Mouse (Mus musculus) heart, adult 8-10 months (tissue): ENCODE results near the gene Pelp1. TPM values are rescaled to one million over a fixed set of nuclear protein-coding genes. Genes with fewer than 3 reads are reported as not detected.
A peak's percentile ranks its signal among the peaks of the same experiment; 100 is the strongest.
"Not testable (repeated sequence)": the region's sequence is repeated elsewhere in the genome, so short reads cannot be mapped to it uniquely, and the experiment has no call there.

Source experiments
- DNase-seq: peaks from one replicate; pipeline ENCODE4 v3.0.0; 2022; ENCODE audit warnings: low spot score
- total RNA-seq, 4 experiments: library from RNA; stranded (reverse); gene quantifications; 2 replicates each; pipeline ENCODE4 v1.2.4; 2022

The Pelp1 gene
- total RNA-seq, 4 experiments from 2014 or later, result 19.1 to 23.0 (median 20.6) TPM

DNA sequence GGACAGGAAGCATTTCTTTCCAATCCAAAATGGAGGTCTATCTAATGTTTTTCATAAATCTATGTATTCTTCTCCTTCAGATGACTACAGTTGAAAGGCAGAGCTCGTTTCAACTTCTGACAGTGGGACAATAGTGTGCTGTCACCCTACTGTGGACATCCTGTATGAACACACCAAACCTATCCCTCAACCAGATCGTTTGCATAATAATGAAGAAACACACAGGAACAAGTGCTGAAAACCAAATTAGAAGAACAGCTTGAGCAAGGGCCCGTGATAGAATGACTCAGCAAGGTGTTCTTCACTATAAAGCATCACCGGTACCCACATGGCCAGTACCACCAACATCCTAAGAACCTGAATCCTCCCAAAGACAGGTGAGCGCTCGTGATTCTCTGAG lies 16.8 kb upstream of the Pelp1 start:
- not testable (repeated sequence) for DNase-seq

DNA sequence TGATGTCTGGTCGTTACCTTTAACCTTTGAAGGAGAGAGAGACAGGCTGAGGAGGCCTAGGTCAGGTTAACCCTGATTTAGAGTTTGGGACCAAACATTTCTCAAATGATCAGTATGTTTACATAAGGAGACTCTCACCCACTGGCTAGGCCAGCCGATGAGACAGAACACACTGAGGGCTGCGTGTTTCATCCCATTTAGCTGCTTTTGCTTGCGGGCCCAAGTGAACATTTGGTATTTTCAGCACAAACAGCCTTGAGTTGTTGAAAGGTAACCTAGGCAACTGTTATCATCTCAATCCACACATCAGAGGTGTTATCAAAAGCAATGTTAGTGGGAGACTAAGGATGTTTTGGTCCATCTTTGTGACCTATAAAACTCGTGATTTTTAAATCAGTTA lies 9.7 kb upstream of the Pelp1 start:
- DNase-seq, result no peak

DNA sequence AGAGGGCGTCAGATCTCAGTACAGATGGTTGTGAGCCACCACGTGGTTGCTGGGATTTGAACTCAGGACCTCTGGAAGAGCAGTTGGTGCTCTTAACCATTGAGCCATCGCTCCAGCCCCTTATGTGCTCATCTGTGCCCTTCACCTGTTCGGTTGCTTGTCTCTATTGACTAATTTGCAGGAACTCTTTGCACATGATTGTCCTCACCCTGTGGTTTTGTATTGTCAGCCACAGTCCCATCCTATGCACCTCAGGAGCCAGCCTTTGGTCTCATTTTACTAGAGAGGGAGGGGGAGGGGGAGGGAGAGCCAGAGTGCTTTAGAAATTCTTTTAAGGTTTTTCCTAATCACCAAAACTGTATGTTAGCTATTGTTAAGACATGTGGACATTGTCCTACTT lies 8.4 kb upstream of the Pelp1 start:
- DNase-seq, result no peak

DNA sequence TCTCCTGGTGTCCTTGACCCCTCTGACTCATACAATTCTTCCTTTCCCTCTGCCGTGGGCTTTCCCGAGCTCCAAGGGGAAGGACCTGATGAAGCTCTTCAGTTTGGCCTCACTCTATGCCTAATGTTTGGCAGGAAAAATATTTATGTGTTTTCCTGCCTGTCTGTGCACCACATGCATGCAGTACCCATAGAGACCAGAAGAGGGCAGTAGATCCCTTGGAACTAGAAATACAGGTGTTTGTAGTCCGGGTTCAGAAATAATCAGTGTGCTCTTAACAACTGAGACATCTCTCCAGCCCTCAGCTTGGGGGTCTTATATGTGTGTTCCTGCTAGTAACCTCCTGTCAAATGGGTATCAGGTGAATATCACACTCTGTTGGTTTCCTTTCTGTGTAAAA lies 4.1 kb upstream of the Pelp1 start:
- DNase-seq, result peak; percentile 77

DNA sequence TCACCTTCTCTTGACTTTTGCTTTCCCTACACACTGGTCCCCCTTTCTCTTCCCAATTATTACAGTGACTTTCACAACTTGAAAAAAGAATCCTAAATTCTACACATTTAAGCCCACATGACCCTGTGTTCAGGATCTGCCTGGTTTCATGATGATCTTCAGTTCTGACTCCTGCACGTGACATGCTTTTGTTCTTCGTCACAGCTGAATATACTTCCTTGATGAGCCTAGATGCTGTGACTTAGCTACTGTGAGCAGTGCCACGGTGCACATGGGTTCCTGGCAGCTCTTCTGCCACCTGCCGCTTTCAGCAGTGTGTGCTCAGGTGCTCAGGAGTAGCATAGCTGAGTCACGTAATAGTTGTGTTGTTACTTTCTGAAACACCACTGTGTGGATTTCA lies 2.8 kb upstream of the Pelp1 start:
- no peak for DNase-seq

DNA sequence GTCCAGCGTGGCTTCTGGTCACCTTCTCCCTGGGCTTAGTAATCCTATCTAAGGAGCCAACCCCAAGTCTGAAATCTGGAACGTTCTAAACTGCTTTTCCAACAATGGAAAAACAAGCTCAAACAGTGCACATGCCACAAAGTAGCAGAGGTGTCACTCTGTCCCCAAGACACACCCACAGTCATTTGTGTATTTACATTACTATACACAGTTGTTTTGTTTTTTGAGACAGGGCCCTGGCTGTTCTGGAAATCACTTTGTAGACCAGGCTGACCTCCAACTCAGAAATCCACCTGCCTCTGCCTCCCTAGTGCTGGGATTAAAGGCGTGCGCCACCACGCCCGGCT lies 439 bp upstream of the Pelp1 start:
- DNase-seq, result no peak

DNA sequence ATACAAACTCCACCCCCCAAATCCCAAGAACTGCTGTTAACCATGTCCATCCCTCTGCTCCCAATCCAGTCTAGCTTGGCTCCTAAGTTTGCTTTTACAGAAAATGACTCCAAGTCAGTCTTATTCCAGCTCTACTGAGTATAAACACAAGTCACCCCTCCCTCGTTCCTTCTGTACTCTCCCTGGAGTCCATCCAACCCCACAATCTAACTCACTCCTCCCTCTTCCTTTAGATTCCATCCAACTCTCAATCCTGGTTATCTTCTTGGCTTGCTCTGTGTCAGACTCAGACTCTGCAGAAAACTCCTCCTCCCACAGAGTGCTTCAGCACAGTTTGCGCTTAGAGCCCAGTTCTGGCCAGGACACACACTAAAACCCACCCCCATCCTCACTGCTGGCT lies 6.2 kb downstream of the Pelp1 start:
- peak; percentile 61 for DNase-seq

DNA sequence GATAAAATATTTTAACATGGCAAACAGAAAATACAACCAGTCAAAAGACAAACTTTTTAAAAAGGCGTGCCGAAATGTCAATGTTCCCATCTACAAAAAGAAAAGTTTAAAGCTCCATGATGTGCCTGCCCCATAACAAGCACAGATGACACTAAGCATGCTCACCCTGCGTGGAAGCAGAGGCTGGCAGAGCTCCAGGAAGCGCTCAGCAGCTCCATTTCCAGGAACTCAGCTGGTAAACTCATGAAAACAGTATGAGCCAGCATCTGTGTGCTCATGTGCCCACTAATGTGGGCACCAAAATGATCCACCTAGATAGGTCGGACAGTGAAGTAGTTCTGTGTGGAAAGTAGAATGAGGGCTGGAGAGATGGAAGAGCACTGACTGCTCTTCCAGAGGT lies 20.4 kb downstream of the Pelp1 start:
- DNase-seq, result no peak

DNA sequence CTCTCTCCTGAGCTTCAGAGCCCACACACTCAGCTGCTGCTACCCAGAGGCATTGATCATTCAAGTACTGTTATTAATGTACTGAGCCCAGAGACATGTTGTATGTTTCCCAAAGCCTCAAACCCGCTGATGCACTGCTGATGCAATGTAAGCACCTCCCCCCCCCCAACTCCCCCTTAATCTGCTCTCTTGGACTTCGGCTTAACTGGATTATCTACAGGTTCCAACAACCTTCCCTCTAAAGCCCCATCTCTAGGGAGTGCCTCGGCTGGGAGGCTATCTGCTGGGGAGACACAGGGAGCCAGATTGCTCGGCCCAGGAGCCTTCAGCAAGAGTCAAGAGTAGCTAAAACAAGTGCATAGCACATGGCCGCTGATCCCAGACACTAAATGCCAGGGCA lies 22.4 kb downstream of the Pelp1 start:
- DNase-seq, result no peak

DNA sequence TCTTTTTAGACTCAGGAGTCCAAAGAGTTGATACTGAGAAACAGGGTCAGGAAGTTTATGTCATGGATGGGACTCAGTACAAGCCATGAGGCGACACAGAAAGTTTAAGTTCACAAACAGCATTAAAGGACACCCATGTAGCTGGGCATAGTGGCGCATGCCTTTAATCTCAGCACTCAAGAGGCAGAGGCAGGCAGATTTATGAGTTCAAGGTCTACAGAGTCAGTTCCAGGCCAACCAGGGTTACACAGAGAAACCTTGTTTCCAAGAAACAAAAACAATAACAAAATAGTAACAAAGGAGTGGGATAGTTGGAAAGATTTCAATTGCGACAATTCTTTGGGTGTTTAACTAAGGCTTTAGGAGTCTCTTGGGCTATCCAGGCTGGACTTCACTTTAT lies 25.7 kb downstream of the Pelp1 start:
- DNase-seq, result no peak

DNA sequence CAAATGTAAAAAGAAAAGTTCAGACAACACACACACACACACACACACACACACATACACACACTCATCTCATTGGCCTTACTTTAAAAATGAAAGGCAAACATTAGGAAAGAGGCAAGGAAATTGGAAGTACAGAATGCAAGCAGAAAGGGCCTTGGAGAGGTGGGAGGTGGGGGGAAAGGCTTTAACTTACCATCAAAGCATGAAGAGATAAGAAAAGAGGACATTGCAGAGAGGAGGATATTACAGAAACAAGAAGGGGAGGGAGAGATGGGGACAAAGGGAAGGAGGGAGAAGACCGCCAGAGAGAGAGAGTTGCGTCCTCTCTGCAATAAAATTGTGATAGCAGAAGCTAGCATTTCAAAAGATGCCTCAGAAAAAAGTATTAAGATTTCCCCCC lies 28.5 kb downstream of the Pelp1 start:
- DNase-seq, result no peak

DNA sequence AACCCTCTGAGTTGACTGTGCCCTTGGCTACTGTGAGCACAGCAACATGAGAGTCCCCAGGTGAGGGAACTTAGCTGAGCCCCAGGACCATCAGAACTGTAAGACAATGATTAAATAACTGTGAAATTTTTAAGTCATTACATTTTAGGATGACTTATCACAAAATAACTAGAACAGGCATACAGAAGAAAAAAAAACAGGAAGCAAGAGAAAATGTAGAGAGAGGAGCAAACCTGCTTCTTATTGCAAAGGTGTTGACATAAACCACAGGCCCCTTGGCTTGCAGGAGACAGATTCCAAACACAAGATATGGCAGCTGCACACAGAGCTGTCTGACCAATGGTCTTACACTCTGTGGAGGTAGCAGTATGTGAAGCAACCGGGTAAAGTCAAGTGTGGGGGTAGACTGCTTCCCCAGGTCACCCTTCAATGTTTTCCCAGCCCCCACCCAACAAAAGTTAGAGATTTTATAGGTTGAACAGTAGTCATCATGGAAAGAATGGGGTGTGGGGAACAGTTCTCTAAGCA lies 29.3 kb downstream of the Pelp1 start:
- DNase-seq, result no peak

DNA sequence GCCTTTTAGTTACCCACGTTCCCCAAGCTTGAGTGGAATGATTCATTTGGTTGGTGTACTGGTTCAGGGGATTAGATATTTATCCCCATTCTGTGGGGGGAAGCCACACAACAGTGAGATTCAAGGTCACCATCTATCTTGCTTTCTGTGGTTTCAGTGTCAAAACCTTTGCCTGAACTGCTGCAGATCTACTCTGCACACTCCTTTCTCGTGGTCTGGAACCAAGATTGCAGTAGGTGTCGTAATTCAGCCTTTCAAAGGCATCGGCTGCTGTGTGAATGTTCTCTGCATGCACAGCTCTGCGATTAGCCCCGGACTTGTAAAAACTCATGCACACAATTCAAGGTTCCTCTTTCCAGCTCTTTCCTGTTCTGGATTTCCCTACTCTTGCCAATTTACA lies 33.8 kb downstream of the Pelp1 start:
- no peak for DNase-seq

DNA sequence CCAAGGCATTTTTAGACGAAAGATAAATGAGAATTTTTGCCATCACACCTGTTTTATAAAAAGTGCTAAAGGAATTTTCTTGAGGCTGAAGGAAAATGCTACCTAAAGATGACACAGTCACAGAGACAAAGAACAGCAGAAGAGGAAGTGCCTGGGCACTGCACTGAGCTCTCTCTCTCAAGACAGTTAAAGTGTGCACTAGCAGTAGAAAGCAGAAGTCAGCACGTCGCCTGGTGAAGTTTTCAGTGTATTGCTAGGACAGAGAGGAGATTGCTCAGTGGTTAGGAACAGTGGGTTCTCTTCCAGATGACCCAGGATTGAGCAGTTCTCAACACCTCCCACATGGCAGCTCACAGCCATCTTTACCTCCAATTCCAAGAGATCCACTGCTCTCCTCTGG lies 35.5 kb downstream of the Pelp1 start:
- no peak for DNase-seq

DNA sequence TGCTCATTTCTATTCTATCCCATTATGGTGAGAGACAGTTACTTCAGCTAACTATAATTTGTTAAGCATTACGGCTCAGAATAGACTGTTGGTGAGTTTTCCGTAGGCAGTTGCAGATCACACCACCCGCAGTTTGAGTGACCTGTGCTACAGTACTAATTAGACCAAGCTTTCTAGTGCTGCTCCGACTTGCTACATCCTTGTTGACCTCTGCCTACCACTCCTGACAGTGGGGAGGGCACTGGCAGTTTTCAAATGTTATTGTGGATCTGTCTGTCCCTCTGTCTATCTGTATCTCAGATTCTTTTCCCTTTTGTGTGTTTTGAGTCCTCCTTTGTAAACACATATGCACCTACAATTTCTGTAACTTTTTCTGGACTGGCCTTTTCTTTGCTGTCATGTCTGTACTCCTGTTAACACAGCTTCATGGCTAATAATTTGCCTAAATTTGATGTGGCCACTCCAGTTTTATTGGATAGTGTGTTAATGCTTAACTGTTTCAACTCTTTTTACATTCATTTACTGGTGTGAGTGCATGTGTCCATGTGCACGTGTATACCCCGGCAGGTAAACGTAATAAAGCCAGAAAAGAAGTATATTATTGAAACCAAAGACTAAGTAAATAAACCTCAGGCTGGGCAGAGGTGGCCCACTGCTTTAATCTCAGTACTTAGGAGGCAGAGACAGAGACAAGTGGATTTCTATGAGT lies 36.8 kb downstream of the Pelp1 start:
- DNase-seq, result no peak

DNA sequence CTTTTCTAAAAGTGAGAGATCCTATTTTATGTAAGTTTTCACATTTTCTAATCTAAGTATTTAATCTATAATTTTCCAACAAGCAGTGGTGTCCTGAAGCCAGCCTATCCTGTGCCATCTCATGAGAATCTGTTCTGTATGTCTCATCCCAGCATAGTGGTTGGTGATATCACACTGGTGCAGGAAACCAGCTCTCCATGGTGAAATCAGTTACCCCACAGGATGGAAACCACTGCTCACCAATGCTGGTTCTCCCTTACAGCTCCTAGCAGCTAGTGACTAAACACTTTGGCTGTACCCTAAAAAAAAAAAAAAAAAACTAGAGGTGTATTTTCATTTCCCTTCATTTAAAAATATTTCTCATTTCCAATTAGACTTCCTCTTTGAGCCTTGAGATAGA lies 37.4 kb downstream of the Pelp1 start:
- DNase-seq, result no peak

DNA sequence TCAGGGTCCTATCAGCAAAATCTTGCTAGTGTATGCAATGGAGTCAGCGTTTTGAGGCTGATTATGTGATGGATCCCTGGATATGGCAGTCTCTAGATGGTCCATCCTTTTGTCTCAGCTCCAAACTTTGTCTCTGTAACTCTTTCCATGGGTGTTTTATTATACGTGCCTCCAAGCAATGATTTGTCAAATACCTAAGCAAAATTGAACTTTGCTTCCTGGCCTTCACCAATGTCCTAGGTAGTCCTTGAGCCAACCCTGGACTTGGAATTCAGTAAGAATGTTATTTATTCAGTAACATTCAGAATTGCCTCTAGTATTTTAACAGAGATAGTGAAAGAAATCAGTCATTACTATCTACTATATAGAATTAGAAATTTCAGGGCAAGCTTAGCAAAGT lies 41.2 kb downstream of the Pelp1 start:
- DNase-seq, result not testable (repeated sequence)

DNA sequence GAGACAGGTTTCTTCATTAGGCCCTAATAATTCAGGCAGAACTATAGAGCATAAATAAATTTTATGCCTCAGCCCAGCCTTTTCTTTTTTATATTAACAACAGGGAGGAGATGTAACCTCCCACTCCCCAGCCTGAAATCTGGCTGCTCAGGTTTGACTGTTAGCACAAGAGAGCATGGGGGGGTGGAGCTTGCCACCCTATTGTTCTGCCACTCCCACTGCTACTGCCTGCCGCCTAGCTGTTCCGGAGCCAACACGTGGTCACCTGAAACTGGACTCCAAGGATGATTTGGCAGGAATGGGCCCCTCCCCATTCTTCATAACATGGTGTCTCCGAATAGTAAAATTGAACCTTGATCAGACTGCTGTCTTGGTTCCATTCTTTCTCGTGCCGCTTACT lies 42.1 kb downstream of the Pelp1 start:
- not testable (repeated sequence) for DNase-seq

DNA sequence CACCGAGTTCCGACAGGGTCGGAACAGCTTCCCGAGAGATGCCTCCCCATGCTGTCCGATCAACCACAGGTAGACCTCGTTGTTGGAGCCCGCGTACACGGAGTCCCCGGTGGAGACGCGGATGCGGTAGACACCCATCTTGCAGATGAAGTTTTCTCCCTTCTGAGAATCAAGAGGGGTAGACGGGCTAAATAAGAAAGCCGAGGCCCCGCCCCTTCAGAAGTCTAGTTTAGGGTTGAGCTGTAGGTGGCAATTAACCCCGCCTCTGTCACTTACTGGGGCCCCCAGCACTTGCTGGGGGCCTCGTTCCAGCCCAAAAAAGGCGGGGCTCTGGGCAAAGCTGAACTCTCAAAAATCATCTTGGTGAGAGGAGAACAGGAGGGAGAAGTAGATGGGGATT lies 58.0 kb downstream of the Pelp1 start, which contains the start of gene Alox15:
Alox15 (minus strand) TSS at position 164 of the 400 bp plus-strand sequence.
- no peak for DNase-seq

DNA sequence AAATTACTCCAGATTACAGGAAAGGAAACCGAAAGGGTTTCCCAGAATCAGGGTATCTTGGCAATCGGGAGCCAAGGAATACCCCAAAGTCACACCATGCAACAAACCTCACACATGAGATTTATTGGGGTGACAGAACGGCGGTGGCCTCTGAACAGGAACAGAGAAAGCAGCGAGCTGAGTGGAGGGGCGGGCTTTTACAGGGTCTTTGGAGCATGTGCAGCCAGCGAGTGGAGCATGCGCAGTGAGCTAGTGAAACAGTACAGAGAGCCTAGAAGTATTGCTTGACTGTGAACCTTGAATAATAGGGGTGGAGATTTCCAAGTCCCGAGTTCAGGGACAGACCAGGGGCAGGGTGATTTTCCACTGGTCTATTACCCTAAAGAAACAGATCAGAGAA lies 61.2 kb downstream of the Pelp1 start:
- DNase-seq, result no peak

DNA sequence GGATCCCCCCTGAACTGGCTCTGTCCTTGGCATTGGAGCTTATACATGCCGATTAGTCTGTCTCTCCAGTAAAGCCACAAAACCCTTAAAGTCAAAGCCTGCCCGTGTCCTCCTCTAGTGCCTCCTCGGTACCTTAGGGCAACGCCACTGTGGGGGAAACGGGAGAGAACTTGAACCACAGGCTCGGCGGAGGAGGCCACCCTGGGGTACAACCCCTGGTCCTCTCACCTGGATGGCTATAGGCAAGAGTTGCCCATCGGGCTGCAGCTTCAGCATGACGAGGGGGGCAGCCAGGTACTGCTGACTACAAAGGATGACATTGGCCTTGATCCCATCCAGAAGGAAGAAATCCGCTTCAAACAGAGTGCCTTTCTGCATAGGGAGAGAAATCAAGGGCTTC lies 62.0 kb downstream of the Pelp1 start:
- DNase-seq, result no peak

DNA sequence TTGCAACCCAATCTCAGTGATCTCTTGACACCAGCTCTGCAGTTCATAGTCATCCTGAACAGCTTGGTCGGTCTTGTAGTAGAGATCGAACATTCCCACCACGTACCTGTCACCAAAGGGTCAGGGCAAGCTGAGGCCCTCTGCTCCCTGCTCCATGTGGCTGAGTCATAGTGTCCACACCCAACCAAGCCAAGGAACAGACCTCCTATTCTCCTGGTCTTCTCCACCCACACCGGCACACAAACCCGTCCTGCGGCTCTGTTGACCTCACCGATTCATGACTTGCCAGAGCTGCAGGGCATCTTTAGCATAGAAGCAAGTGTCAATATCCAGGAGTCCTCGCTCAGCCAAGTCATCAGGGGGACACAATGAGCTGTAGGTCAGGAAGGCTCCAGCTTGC lies 64.3 kb downstream of the Pelp1 start:
- DNase-seq, result no peak

DNA sequence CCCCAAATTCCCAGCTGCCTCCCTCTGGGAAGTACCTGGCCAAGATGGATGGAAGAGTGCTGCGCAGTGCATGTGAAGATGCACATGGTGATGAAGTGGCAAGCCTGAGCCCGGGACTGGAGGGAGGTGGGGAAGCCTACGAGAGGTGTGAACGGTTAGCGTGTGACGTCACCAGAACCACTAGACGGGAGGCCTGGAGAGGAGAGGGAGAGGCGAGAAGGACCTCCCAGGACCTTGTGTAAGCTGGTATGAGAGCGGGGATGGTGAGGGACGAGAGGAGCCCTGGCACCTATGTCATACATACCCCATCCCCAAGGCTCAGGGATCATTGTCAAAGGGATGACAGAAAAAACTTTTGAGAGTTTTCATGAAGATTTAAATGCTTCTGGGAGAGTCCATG lies 64.8 kb downstream of the Pelp1 start:
- DNase-seq, result no peak
